Mouse (Mus musculus): Measurements from ENCODE around the gene Dffa. TPM values are rescaled to one million over a fixed set of nuclear protein-coding genes. Genes with fewer than 3 reads are reported as not detected.

The Dffa gene
- polyA plus RNA-seq, 1 experiment from 2014 or later: 36.2 TPM

Other genes with a start within 250 kb of the Dffa start
- 52.3 and 61.1 TPM in 2 replicates for gene Pex14, start 4.3 kb upstream of the Dffa start, polyA plus RNA-seq (2015; fragmentation: Nextera tagmentation; extraction: Ambion mirVana)
- gene Cort, start 22.6 kb downstream of the Dffa start, polyA plus RNA-seq (2015; fragmentation: Nextera tagmentation; extraction: Ambion mirVana): 0.32 TPM in 1 of 2 replicates, not detected in the other
- gene Cenps, start 33.5 kb downstream of the Dffa start, polyA plus RNA-seq (2015; fragmentation: Nextera tagmentation; extraction: Ambion mirVana): 36.0 and 40.6 TPM in 2 replicates
- gene Pgd, start 62.6 kb downstream of the Dffa start, polyA plus RNA-seq (2015; fragmentation: Nextera tagmentation; extraction: Ambion mirVana): 124 and 129 TPM in 2 replicates
- 31.1 and 31.3 TPM in 2 replicates for gene Kif1b, start 203.5 kb downstream of the Dffa start, polyA plus RNA-seq (2015; fragmentation: Nextera tagmentation; extraction: Ambion mirVana)

Measured in kidney, embryonic 15.5 days (tissue).